Mouse (Mus musculus): ENCODE data around the gene Fbxo42. TPM values are rescaled to one million over a fixed set of nuclear protein-coding genes. Genes with fewer than 3 reads are reported as not detected.

The Fbxo42 gene
- polyA plus RNA-seq (2015; fragmentation: Nextera tagmentation; extraction: Ambion mirVana): 17.9 and 18.5 TPM in 2 replicates

GRCm38 (mm10) chr4:141147112-141148008, at the start of gene Fbxo42:
Gene Fbxo42, plus strand, starts transcription at chr4:141147913.
- ATAC-seq: peak; percentile 91
- Histone ChIP-seq H3K27me3 (replicated peaks; ENCODE audit: control insufficient read depth, insufficient read depth, low read length) (no peaks in the 10 kb centered on the region), H3K9me3 (ENCODE audit: control insufficient read depth, low read length) (no peaks in the 10 kb centered on the region), H3K4me2 (ENCODE audit: low read depth, low read length) (peak within 1 kb of the TSS; percentile 63), H3K27ac (ENCODE audit: low read length) (peak within 1 kb of the TSS; percentile 96), H3K9ac (ENCODE audit: low read depth, low read length) (peak within 1 kb of the TSS; percentile 94), H3K4me1 (ENCODE audit: control insufficient read depth, insufficient read depth, low read length) (peaks cover 22% of the 10 kb centered on the region), H3K36me3 (ENCODE audit: control insufficient read depth, insufficient read depth, low read length) (no peaks in the 10 kb centered on the region), H3K4me3 (ENCODE audit: low read length) (peak within 1 kb of the TSS; percentile 97)
- WGBS: 5% methylated on average over 58 of the region's 58 CpGs

GRCm38 (mm10) chr4:141098935-141099334, 48.8 kb upstream of the Fbxo42 start:
- Histone ChIP-seq H3K4me2 (ENCODE audit: low read depth, low read length) (no peak overlapping the region), H3K27ac (ENCODE audit: low read length) (no peak overlapping the region), H3K9ac (ENCODE audit: low read depth, low read length) (no peak overlapping the region), H3K36me3 (ENCODE audit: control insufficient read depth, insufficient read depth, low read length) (no peaks in the 10 kb centered on the region), H3K9me3 (ENCODE audit: control insufficient read depth, low read length) (no peaks in the 10 kb centered on the region), H3K4me1 (ENCODE audit: control insufficient read depth, insufficient read depth, low read length) (no peaks in the 10 kb centered on the region), H3K27me3 (replicated peaks; ENCODE audit: control insufficient read depth, insufficient read depth, low read length) (no peaks in the 10 kb centered on the region), H3K4me3 (ENCODE audit: low read length) (no peak overlapping the region)
- 71% methylated on average over 4 of the region's 4 CpGs for WGBS
- no peak for ATAC-seq

- no peak overlapping the region for H3K9ac ChIP-seq (ENCODE audit: low read depth, low read length)
- no peaks in the 10 kb centered on the region for H3K27me3 ChIP-seq (replicated peaks; ENCODE audit: control insufficient read depth, insufficient read depth, low read length)
- no peak overlapping the region for H3K4me3 ChIP-seq (ENCODE audit: low read length)
- no peaks in the 10 kb centered on the region for H3K4me1 ChIP-seq (ENCODE audit: control insufficient read depth, insufficient read depth, low read length)
- ATAC-seq: no peak
- H3K9me3 ChIP-seq (ENCODE audit: control insufficient read depth, low read length): no peaks in the 10 kb centered on the region
- no peak overlapping the region for H3K27ac ChIP-seq (ENCODE audit: low read length)
- WGBS: 72% methylated on average over 5 of the region's 5 CpGs
- no peak overlapping the region for H3K4me2 ChIP-seq (ENCODE audit: low read depth, low read length)
- no peaks in the 10 kb centered on the region for H3K36me3 ChIP-seq (ENCODE audit: control insufficient read depth, insufficient read depth, low read length)
Observed at GRCm38 (mm10) chr4:141099956-141100355, 47.8 kb upstream of the Fbxo42 start.

GRCm38 (mm10) chr4:141101291-141101690, 46.4 kb upstream of the Fbxo42 start:
- H3K36me3 ChIP-seq (ENCODE audit: control insufficient read depth, insufficient read depth, low read length): no peaks in the 10 kb centered on the region
- no peaks in the 10 kb centered on the region for H3K27me3 ChIP-seq (replicated peaks; ENCODE audit: control insufficient read depth, insufficient read depth, low read length)
- no peak overlapping the region for H3K4me3 ChIP-seq (ENCODE audit: low read length)
- H3K9me3 ChIP-seq (ENCODE audit: control insufficient read depth, low read length): no peaks in the 10 kb centered on the region
- H3K9ac ChIP-seq (ENCODE audit: low read depth, low read length): no peak overlapping the region
- ATAC-seq: no peak
- H3K27ac ChIP-seq (ENCODE audit: low read length): no peak overlapping the region
- no peaks in the 10 kb centered on the region for H3K4me1 ChIP-seq (ENCODE audit: control insufficient read depth, insufficient read depth, low read length)
- WGBS: 94% methylated on average over 9 of the region's 9 CpGs
- H3K4me2 ChIP-seq (ENCODE audit: low read depth, low read length): no peak overlapping the region

GRCm38 (mm10) chr4:141101855-141102254, 45.9 kb upstream of the Fbxo42 start:
- no peaks in the 10 kb centered on the region for H3K27me3 ChIP-seq (replicated peaks; ENCODE audit: control insufficient read depth, insufficient read depth, low read length)
- H3K9me3 ChIP-seq (ENCODE audit: control insufficient read depth, low read length): no peaks in the 10 kb centered on the region
- H3K36me3 ChIP-seq (ENCODE audit: control insufficient read depth, insufficient read depth, low read length): no peaks in the 10 kb centered on the region
- 67% methylated on average over 6 of the region's 6 CpGs for WGBS
- no peak overlapping the region for H3K4me2 ChIP-seq (ENCODE audit: low read depth, low read length)
- no peak overlapping the region for H3K27ac ChIP-seq (ENCODE audit: low read length)
- no peak for ATAC-seq
- no peak overlapping the region for H3K4me3 ChIP-seq (ENCODE audit: low read length)
- no peak overlapping the region for H3K9ac ChIP-seq (ENCODE audit: low read depth, low read length)
- H3K4me1 ChIP-seq (ENCODE audit: control insufficient read depth, insufficient read depth, low read length): no peaks in the 10 kb centered on the region

GRCm38 (mm10) chr4:141106526-141107183, 41.1 kb upstream of the Fbxo42 start:
- H3K4me1 ChIP-seq (ENCODE audit: control insufficient read depth, insufficient read depth, low read length): no peaks in the 10 kb centered on the region
- H3K9ac ChIP-seq (ENCODE audit: low read depth, low read length): no peak overlapping the region
- peaks cover 14% of the 10 kb centered on the region for H3K36me3 ChIP-seq (ENCODE audit: control insufficient read depth, insufficient read depth, low read length)
- H3K9me3 ChIP-seq (ENCODE audit: control insufficient read depth, low read length): 0 out of 2 replicates have a peak, but pooled peaks cover 3% of the 10 kb centered on the region
- no peak overlapping the region for H3K4me2 ChIP-seq (ENCODE audit: low read depth, low read length)
- no peak overlapping the region for H3K4me3 ChIP-seq (ENCODE audit: low read length)
- no peak for ATAC-seq
- H3K27me3 ChIP-seq (replicated peaks; ENCODE audit: control insufficient read depth, insufficient read depth, low read length): no peaks in the 10 kb centered on the region
- 81% methylated on average over 16 of the region's 16 CpGs for WGBS
- no peak overlapping the region for H3K27ac ChIP-seq (ENCODE audit: low read length)

GRCm38 (mm10) chr4:141108196-141108732, 39.4 kb upstream of the Fbxo42 start:
- Histone ChIP-seq H3K9ac (ENCODE audit: low read depth, low read length) (no peak overlapping the region), H3K9me3 (ENCODE audit: control insufficient read depth, low read length) (0 out of 2 replicates have a peak, but pooled peaks cover 3% of the 10 kb centered on the region), H3K4me2 (ENCODE audit: low read depth, low read length) (no peak overlapping the region), H3K36me3 (ENCODE audit: control insufficient read depth, insufficient read depth, low read length) (peaks cover 22% of the 10 kb centered on the region), H3K4me3 (ENCODE audit: low read length) (no peak overlapping the region), H3K27me3 (replicated peaks; ENCODE audit: control insufficient read depth, insufficient read depth, low read length) (no peaks in the 10 kb centered on the region), H3K4me1 (ENCODE audit: control insufficient read depth, insufficient read depth, low read length) (no peaks in the 10 kb centered on the region), H3K27ac (ENCODE audit: low read length) (no peak overlapping the region)
- WGBS: 33% methylated on average over 10 of the region's 10 CpGs
- ATAC-seq: no peak

- ATAC-seq: peak; percentile 21; the same call in 1 of the 2 replicates
- no peaks in the 10 kb centered on the region for H3K27me3 ChIP-seq (replicated peaks; ENCODE audit: control insufficient read depth, insufficient read depth, low read length)
- 0 out of 2 replicates have a peak overlapping the region, but pooled peaks have one; percentile 24 for H3K9ac ChIP-seq (ENCODE audit: low read depth, low read length)
- 69% methylated on average over 7 of the region's 7 CpGs for WGBS
- peaks cover 6% of the 10 kb centered on the region; the same call in 1 of the 2 replicates for H3K4me1 ChIP-seq (ENCODE audit: control insufficient read depth, insufficient read depth, low read length)
- peaks cover 42% of the 10 kb centered on the region for H3K36me3 ChIP-seq (ENCODE audit: control insufficient read depth, insufficient read depth, low read length)
- no peak overlapping the region for H3K27ac ChIP-seq (ENCODE audit: low read length)
- H3K4me2 ChIP-seq (ENCODE audit: low read depth, low read length): no peak overlapping the region
- H3K9me3 ChIP-seq (ENCODE audit: control insufficient read depth, low read length): 0 out of 2 replicates have a peak, but pooled peaks cover 3% of the 10 kb centered on the region
- H3K4me3 ChIP-seq (ENCODE audit: low read length): no peak overlapping the region
Observed at GRCm38 (mm10) chr4:141113831-141114230, 33.9 kb upstream of the Fbxo42 start.

GRCm38 (mm10) chr4:141114521-141114981, 33.2 kb upstream of the Fbxo42 start:
- ATAC-seq: no peak
- no peaks in the 10 kb centered on the region for H3K27me3 ChIP-seq (replicated peaks; ENCODE audit: control insufficient read depth, insufficient read depth, low read length)
- peaks cover 42% of the 10 kb centered on the region for H3K36me3 ChIP-seq (ENCODE audit: control insufficient read depth, insufficient read depth, low read length)
- no peak overlapping the region for H3K4me3 ChIP-seq (ENCODE audit: low read length)
- H3K9me3 ChIP-seq (ENCODE audit: control insufficient read depth, low read length): 0 out of 2 replicates have a peak, but pooled peaks cover 3% of the 10 kb centered on the region
- no peak overlapping the region for H3K4me2 ChIP-seq (ENCODE audit: low read depth, low read length)
- H3K27ac ChIP-seq (ENCODE audit: low read length): peak overlapping the region; percentile 18; the same call in 1 of the 2 replicates
- H3K9ac ChIP-seq (ENCODE audit: low read depth, low read length): peak overlapping the region; percentile 24; the same call in 1 of the 2 replicates
- WGBS: 96% methylated on average over 6 of the region's 6 CpGs
- H3K4me1 ChIP-seq (ENCODE audit: control insufficient read depth, insufficient read depth, low read length): peaks cover 10% of the 10 kb centered on the region; the same call in 1 of the 2 replicates
